In genomic region chr9:50528293-50528892, GRCm38 (mm10) we compare ENCODE assay signal across 8 mouse cellular contexts. TPM values are rescaled to one million over a fixed set of nuclear protein-coding genes. Genes with fewer than 3 reads are reported as not detected.
A peak's percentile ranks its signal among the peaks of the same experiment; 100 is the strongest.
DNase-seq lines count a peak whose midpoint lies in the region; ATAC-seq and TF ChIP-seq lines count a peak whose summit lies in the region.

Gene Pts (minus strand): TSS chr9:50528724.

- peak; percentile 92 for ATAC-seq in CD4-positive, CD25-positive, alpha-beta regulatory T cell, adult 4 months
- ATAC-seq in heart, embryonic 15.5 days (replicated peaks; ENCODE audit: insufficient number of reproducible peaks, insufficient read depth, low FRiP score, low read depth) = peak; percentile 99
- ATAC-seq in liver, embryonic 14.5 days (ENCODE audit: insufficient read depth) = peak; percentile 99
- ATAC-seq in neural tube, embryonic 11.5 days (ENCODE audit: insufficient read depth, low FRiP score, low TSS enrichment) = peak; percentile 99
- peak; percentile 98 for ATAC-seq in stomach, postnatal 0 days (ENCODE audit: low FRiP score, low TSS enrichment)

- DNase-seq in c-Kit-negative CD71-positive TER-119-positive erythroid progenitor cells, embryonic 14.5 days (ENCODE audit: low read depth, low spot score) = peak; percentile 94
- peak; percentile 99 for DNase-seq in forebrain, embryonic 10.5 days (ENCODE audit: extremely low spot score, low spot score)
- peak; percentile 98 to 99 for DNase-seq in kidney, postnatal 25 days
- DNase-seq in liver, embryonic 14.5 days (ENCODE audit: low read depth in 3 of 3, low spot score in 3 of 3) = peak; percentile 87 to 95 (median 91)
- DNase-seq in neural tube, embryonic 11.5 days (ENCODE audit: low spot score) = peak; percentile 99
- peak; percentile 99 for DNase-seq in stomach, postnatal 0 days (ENCODE audit: low spot score)

- under 1% methylated on average over 54 of the region's 54 CpGs for WGBS in forebrain, embryonic 10.5 days
- under 1% methylated on average over 54 of the region's 54 CpGs for WGBS in heart, embryonic 15.5 days
- WGBS in liver, embryonic 14.5 days (ENCODE audit: insufficient replicate concordance) = under 1% methylated on average over 54 of the region's 54 CpGs
- WGBS in neural tube, embryonic 11.5 days = under 1% methylated on average over 52 of the region's 54 CpGs
- WGBS in stomach, postnatal 0 days = under 1% methylated on average over 54 of the region's 54 CpGs

- H3K4me1 ChIP-seq in forebrain, embryonic 10.5 days = peaks cover 12% of the 10 kb centered on the region
- H3K4me1 ChIP-seq in heart, embryonic 15.5 days (replicated peaks) = peaks cover 15% of the 10 kb centered on the region
- H3K4me1 ChIP-seq in liver, embryonic 14.5 days (replicated peaks; ENCODE audit: control insufficient read depth in 2 of 2, insufficient read depth in 2 of 2, low read length in 1 of 2) = peaks cover 0 to 11% of the 10 kb centered on the region in 2 experiments; a peak in 3 of 4 replicates
- H3K4me1 ChIP-seq in neural tube, embryonic 11.5 days (ENCODE audit: control insufficient read depth, insufficient read depth, low read length) = peaks cover 6% of the 10 kb centered on the region; the same call in 1 of the 2 replicates
- H3K4me1 ChIP-seq in stomach, postnatal 0 days (replicated peaks; ENCODE audit: control insufficient read depth, insufficient read depth) = no peaks in the 10 kb centered on the region

- no peaks in the 10 kb centered on the region for H3K27me3 ChIP-seq in forebrain, embryonic 10.5 days (ENCODE audit: poor library complexity, severe bottlenecking)
- no peaks in the 10 kb centered on the region for H3K27me3 ChIP-seq in heart, embryonic 15.5 days
- no peaks in the 10 kb centered on the region for H3K27me3 ChIP-seq in liver, embryonic 14.5 days (ENCODE audit: control insufficient read depth, insufficient read depth, low read length)
- no peaks in the 10 kb centered on the region for H3K27me3 ChIP-seq in neural tube, embryonic 11.5 days (ENCODE audit: control insufficient read depth, insufficient read depth, low read length)
- no peaks in the 10 kb centered on the region for H3K27me3 ChIP-seq in stomach, postnatal 0 days (ENCODE audit: control insufficient read depth, insufficient read depth, low read length)

- no peaks in the 10 kb centered on the region for H3K9me3 ChIP-seq in forebrain, embryonic 10.5 days
- no peaks in the 10 kb centered on the region for H3K9me3 ChIP-seq in heart, embryonic 15.5 days (replicated peaks)
- no peaks in the 10 kb centered on the region for H3K9me3 ChIP-seq in liver, embryonic 14.5 days (ENCODE audit: control insufficient read depth, low read length)
- no peaks in the 10 kb centered on the region for H3K9me3 ChIP-seq in neural tube, embryonic 11.5 days (ENCODE audit: control insufficient read depth, low read length)
- no peaks in the 10 kb centered on the region for H3K9me3 ChIP-seq in stomach, postnatal 0 days (ENCODE audit: control insufficient read depth, low read length)

- peak within 1 kb of the TSS; percentile 85 for H3K4me3 ChIP-seq in forebrain, embryonic 10.5 days
- peak within 1 kb of the TSS; percentile 98 for H3K4me3 ChIP-seq in heart, embryonic 15.5 days
- peak within 1 kb of the TSS; percentile 83 to 94 for H3K4me3 ChIP-seq in liver, embryonic 14.5 days (ENCODE audit: insufficient read depth in 1 of 2, low read depth in 2 of 2, low read length in 2 of 2)
- peak within 1 kb of the TSS; percentile 78 for H3K4me3 ChIP-seq in neural tube, embryonic 11.5 days (ENCODE audit: low read depth, low read length)
- H3K4me3 ChIP-seq in stomach, postnatal 0 days (ENCODE audit: low read depth, low read length) = peak within 1 kb of the TSS; percentile 73

- H3K4me2 ChIP-seq in heart, embryonic 15.5 days = peak within 1 kb of the TSS; percentile 86
- peak within 1 kb of the TSS; percentile 92 for H3K4me2 ChIP-seq in liver, embryonic 14.5 days (ENCODE audit: low read depth)
- peak within 1 kb of the TSS; percentile 58 for H3K4me2 ChIP-seq in neural tube, embryonic 11.5 days (ENCODE audit: low read depth)
- peak within 1 kb of the TSS; percentile 49 for H3K4me2 ChIP-seq in stomach, postnatal 0 days (replicated peaks; ENCODE audit: low read depth)

- H3K36me3 ChIP-seq in forebrain, embryonic 10.5 days (replicated peaks) = peaks cover 7% of the 10 kb centered on the region
- H3K36me3 ChIP-seq in heart, embryonic 15.5 days = 0 out of 2 replicates have a peak, but pooled peaks cover 4% of the 10 kb centered on the region
- no peaks in the 10 kb centered on the region for H3K36me3 ChIP-seq in liver, embryonic 14.5 days (replicated peaks; ENCODE audit: control insufficient read depth, insufficient read depth, low read depth)
- H3K36me3 ChIP-seq in neural tube, embryonic 11.5 days (ENCODE audit: control insufficient read depth, insufficient read depth, low read length) = no peaks in the 10 kb centered on the region
- H3K36me3 ChIP-seq in stomach, postnatal 0 days (ENCODE audit: control insufficient read depth, insufficient read depth, low read length) = 0 out of 2 replicates have a peak, but pooled peaks cover 2% of the 10 kb centered on the region

- TF ChIP-seq CTCF in liver, embryonic 14.5 days (IDR thresholded peaks at IDR 0.05; ENCODE audit: low read depth) = peak; percentile 92
- TF ChIP-seq CTCF in stomach, postnatal 0 days (IDR thresholded peaks at IDR 0.05; ENCODE audit: low read depth) = peak; percentile 85

- no peak for TF ChIP-seq EP300 in liver, embryonic 14.5 days (IDR thresholded peaks at IDR 0.05; ENCODE audit: low read depth)
- TF ChIP-seq EP300 in stomach, postnatal 0 days (optimal IDR thresholded peaks at IDR 0.05) = no peak

- peak within 1 kb of the TSS; percentile 86 for H3K9ac ChIP-seq in heart, embryonic 15.5 days
- H3K9ac ChIP-seq in liver, embryonic 14.5 days (replicated peaks) = peak within 1 kb of the TSS; percentile 85
- peak within 1 kb of the TSS; percentile 80 for H3K9ac ChIP-seq in neural tube, embryonic 11.5 days (ENCODE audit: low read length)
- H3K9ac ChIP-seq in stomach, postnatal 0 days (ENCODE audit: low read length) = peak within 1 kb of the TSS; percentile 74

- peak within 1 kb of the TSS; percentile 92 for H3K27ac ChIP-seq in forebrain, embryonic 10.5 days
- peak within 1 kb of the TSS; percentile 87 for H3K27ac ChIP-seq in heart, embryonic 15.5 days
- H3K27ac ChIP-seq in liver, embryonic 14.5 days = peak within 1 kb of the TSS; percentile 50; the same call in 1 of the 2 replicates
- H3K27ac ChIP-seq in neural tube, embryonic 11.5 days (ENCODE audit: low read depth, low read length) = 0 out of 2 replicates have a peak within 1 kb of the TSS, but pooled peaks have one; percentile 44
- peak within 1 kb of the TSS; percentile 82 for H3K27ac ChIP-seq in stomach, postnatal 0 days (replicated peaks)

RNA-seq across cellular contexts. Expression of gene Pts, which starts in this region (rescaled TPM):
- polyA plus RNA-seq in CD4-positive, CD25-positive, alpha-beta regulatory T cell, adult 4 months (2017; shearing (Covaris generic)) = 100 to 1,000 TPM; 104 to 120 TPM
- 81.2 and 86.5 TPM in 2 replicates for polyA plus RNA-seq in forebrain, embryonic 10.5 days (2016; fragmentation: Nextera tagmentation; extraction: Ambion mirVana)
- 82.3 and 83.6 TPM in 2 replicates for polyA plus RNA-seq in heart, embryonic 15.5 days (2015; fragmentation: Nextera tagmentation; extraction: Ambion mirVana)
- 16.0 and 23.7 TPM in 2 replicates for polyA plus RNA-seq in liver, embryonic 14.5 days (2012; rRNA removed)
- 32.7 and 34.4 TPM in 2 replicates for polyA plus RNA-seq in liver, embryonic 14.5 days (2014; fragmentation: Nextera tagmentation; extraction: Ambion mirVana)
- polyA plus RNA-seq in neural tube, embryonic 11.5 days (2014; fragmentation: Nextera tagmentation; extraction: Ambion mirVana) = 75.2 and 80.0 TPM in 2 replicates
- polyA plus RNA-seq in stomach, postnatal 0 days (2015; fragmentation: Nextera tagmentation; extraction: Ambion mirVana) = 83.8 and 87.0 TPM in 2 replicates

Comparison
In these comparisons a context has a peak if more than half of its experiments do, and no peak if none do; other contexts are left out.
1. Peak in every context shown above with its lines: DNase-seq, ATAC-seq, H3K4me3 ChIP-seq and H3K27ac ChIP-seq.